Mouse (Mus musculus): ENCODE measurements around the gene Rpl19. TPM values are rescaled to one million over a fixed set of nuclear protein-coding genes. Genes with fewer than 3 reads are reported as not detected.
A peak's percentile ranks its signal among the peaks of the same experiment; 100 is the strongest.

Gene Rpl19
- polyA plus RNA-seq, 1 experiment from 2014 or later = 1,089 TPM

- H3K27ac ChIP-seq (replicated peaks; ENCODE audit: low read depth, low read length) = no peak overlapping the region
- DNase-seq (ENCODE audit: low spot score) (no peak), ATAC-seq (replicated peaks; ENCODE audit: insufficient number of reproducible peaks, low FRiP score, low TSS enrichment, low read depth) (no peak; the same call in 1 of the 2 replicates)
- peaks cover 8% of the 10 kb centered on the region; the same call in 1 of the 2 replicates for H3K27me3 ChIP-seq (ENCODE audit: control insufficient read depth, insufficient read depth, low read length)
- peaks cover 3% of the 10 kb centered on the region; the same call in 1 of the 2 replicates for H3K36me3 ChIP-seq (replicated peaks; ENCODE audit: control insufficient read depth, insufficient read depth, low read depth, low read length)
- WGBS = 56% methylated on average over 6 of the region's 6 CpGs
- H3K9ac ChIP-seq (replicated peaks; ENCODE audit: low read length) = no peak overlapping the region
- H3K4me2 ChIP-seq (ENCODE audit: low read depth, low read length) = no peak overlapping the region
- H3K4me3 ChIP-seq (ENCODE audit: low read depth, low read length) = no peak overlapping the region
- H3K4me1 ChIP-seq (ENCODE audit: control insufficient read depth, insufficient read depth, low read length) = peaks cover 4% of the 10 kb centered on the region; the same call in 1 of the 2 replicates
- no peaks in the 10 kb centered on the region for H3K9me3 ChIP-seq (replicated peaks; ENCODE audit: control insufficient read depth, low read length)
Observed at GRCm38 (mm10) chr11:98001986-98002385, 24.5 kb upstream of the Rpl19 start.

- H3K36me3 ChIP-seq (replicated peaks; ENCODE audit: control insufficient read depth, insufficient read depth, low read depth, low read length) = peaks cover 3% of the 10 kb centered on the region; the same call in 1 of the 2 replicates
- H3K9ac ChIP-seq (replicated peaks; ENCODE audit: low read length) = 0 out of 2 replicates have a peak overlapping the region, but pooled peaks have one; percentile 3
- no peak overlapping the region for H3K4me3 ChIP-seq (ENCODE audit: low read depth, low read length)
- DNase-seq (ENCODE audit: low spot score) (peak; percentile 86), ATAC-seq (replicated peaks; ENCODE audit: insufficient number of reproducible peaks, low FRiP score, low TSS enrichment, low read depth) (no peak)
- peaks cover 8% of the 10 kb centered on the region; the same call in 1 of the 2 replicates for H3K27me3 ChIP-seq (ENCODE audit: control insufficient read depth, insufficient read depth, low read length)
- H3K27ac ChIP-seq (replicated peaks; ENCODE audit: low read depth, low read length) = no peak overlapping the region
- H3K4me2 ChIP-seq (ENCODE audit: low read depth, low read length) = no peak overlapping the region; the same call in 1 of the 2 replicates
- peaks cover 4% of the 10 kb centered on the region; the same call in 1 of the 2 replicates for H3K4me1 ChIP-seq (ENCODE audit: control insufficient read depth, insufficient read depth, low read length)
- WGBS = 11% methylated on average over 12 of the region's 12 CpGs
- H3K9me3 ChIP-seq (replicated peaks; ENCODE audit: control insufficient read depth, low read length) = no peaks in the 10 kb centered on the region
Observed at GRCm38 (mm10) chr11:98002627-98003026, 23.9 kb upstream of the Rpl19 start.

GRCm38 (mm10) chr11:98003171-98003671 lies 23.3 kb upstream of the Rpl19 start:
- Histone ChIP-seq H3K9ac (replicated peaks; ENCODE audit: low read length) (no peak overlapping the region), H3K9me3 (replicated peaks; ENCODE audit: control insufficient read depth, low read length) (no peaks in the 10 kb centered on the region), H3K27me3 (ENCODE audit: control insufficient read depth, insufficient read depth, low read length) (peaks cover 8% of the 10 kb centered on the region; the same call in 1 of the 2 replicates), H3K36me3 (replicated peaks; ENCODE audit: control insufficient read depth, insufficient read depth, low read depth, low read length) (peaks cover 3% of the 10 kb centered on the region; the same call in 1 of the 2 replicates), H3K27ac (replicated peaks; ENCODE audit: low read depth, low read length) (no peak overlapping the region), H3K4me3 (ENCODE audit: low read depth, low read length) (no peak overlapping the region), H3K4me2 (ENCODE audit: low read depth, low read length) (no peak overlapping the region), H3K4me1 (ENCODE audit: control insufficient read depth, insufficient read depth, low read length) (peaks cover 4% of the 10 kb centered on the region; the same call in 1 of the 2 replicates)
- ATAC-seq (replicated peaks; ENCODE audit: insufficient number of reproducible peaks, low FRiP score, low TSS enrichment, low read depth) (no peak), DNase-seq (ENCODE audit: low spot score) (no peak)
- 38% methylated on average over 17 of the region's 17 CpGs for WGBS

- 85% methylated on average over 8 of the region's 8 CpGs for WGBS
- no peak overlapping the region for H3K4me2 ChIP-seq (ENCODE audit: low read depth, low read length)
- no peak overlapping the region for H3K9ac ChIP-seq (replicated peaks; ENCODE audit: low read length)
- DNase-seq (ENCODE audit: low spot score) (no peak), ATAC-seq (replicated peaks; ENCODE audit: insufficient number of reproducible peaks, low FRiP score, low TSS enrichment, low read depth) (no peak)
- H3K27ac ChIP-seq (replicated peaks; ENCODE audit: low read depth, low read length) = no peak overlapping the region
- H3K36me3 ChIP-seq (replicated peaks; ENCODE audit: control insufficient read depth, insufficient read depth, low read depth, low read length) = peaks cover 3% of the 10 kb centered on the region; the same call in 1 of the 2 replicates
- peaks cover 8% of the 10 kb centered on the region; the same call in 1 of the 2 replicates for H3K27me3 ChIP-seq (ENCODE audit: control insufficient read depth, insufficient read depth, low read length)
- H3K4me1 ChIP-seq (ENCODE audit: control insufficient read depth, insufficient read depth, low read length) = peaks cover 4% of the 10 kb centered on the region; the same call in 1 of the 2 replicates
- H3K4me3 ChIP-seq (ENCODE audit: low read depth, low read length) = no peak overlapping the region
- no peaks in the 10 kb centered on the region for H3K9me3 ChIP-seq (replicated peaks; ENCODE audit: control insufficient read depth, low read length)
Observed at GRCm38 (mm10) chr11:98004161-98004560, 22.3 kb upstream of the Rpl19 start.

- Histone ChIP-seq H3K36me3 (replicated peaks; ENCODE audit: control insufficient read depth, insufficient read depth, low read depth, low read length) (peaks cover 3% of the 10 kb centered on the region; the same call in 1 of the 2 replicates), H3K4me1 (ENCODE audit: control insufficient read depth, insufficient read depth, low read length) (peaks cover 4% of the 10 kb centered on the region; the same call in 1 of the 2 replicates), H3K4me3 (ENCODE audit: low read depth, low read length) (no peak overlapping the region), H3K27me3 (ENCODE audit: control insufficient read depth, insufficient read depth, low read length) (peaks cover 8% of the 10 kb centered on the region; the same call in 1 of the 2 replicates), H3K27ac (replicated peaks; ENCODE audit: low read depth, low read length) (no peak overlapping the region), H3K9ac (replicated peaks; ENCODE audit: low read length) (no peak overlapping the region), H3K9me3 (replicated peaks; ENCODE audit: control insufficient read depth, low read length) (no peaks in the 10 kb centered on the region), H3K4me2 (ENCODE audit: low read depth, low read length) (no peak overlapping the region)
- ATAC-seq (replicated peaks; ENCODE audit: insufficient number of reproducible peaks, low FRiP score, low TSS enrichment, low read depth) (no peak), DNase-seq (ENCODE audit: low spot score) (no peak)
- WGBS = 28% methylated on average over 13 of the region's 13 CpGs
Observed at GRCm38 (mm10) chr11:98005076-98005475, 21.4 kb upstream of the Rpl19 start.

- H3K9me3 ChIP-seq (replicated peaks; ENCODE audit: control insufficient read depth, low read length) = no peaks in the 10 kb centered on the region
- H3K36me3 ChIP-seq (replicated peaks; ENCODE audit: control insufficient read depth, insufficient read depth, low read depth, low read length) = peaks cover 3% of the 10 kb centered on the region; the same call in 1 of the 2 replicates
- H3K27me3 ChIP-seq (ENCODE audit: control insufficient read depth, insufficient read depth, low read length) = peaks cover 8% of the 10 kb centered on the region; the same call in 1 of the 2 replicates
- H3K4me1 ChIP-seq (ENCODE audit: control insufficient read depth, insufficient read depth, low read length) = peaks cover 4% of the 10 kb centered on the region; the same call in 1 of the 2 replicates
- ATAC-seq (replicated peaks; ENCODE audit: insufficient number of reproducible peaks, low FRiP score, low TSS enrichment, low read depth) (no peak), DNase-seq (ENCODE audit: low spot score) (no peak)
- no peak overlapping the region for H3K4me3 ChIP-seq (ENCODE audit: low read depth, low read length)
- no peak overlapping the region for H3K9ac ChIP-seq (replicated peaks; ENCODE audit: low read length)
- H3K27ac ChIP-seq (replicated peaks; ENCODE audit: low read depth, low read length) = no peak overlapping the region
- no peak overlapping the region for H3K4me2 ChIP-seq (ENCODE audit: low read depth, low read length)
- WGBS = 78% methylated on average over 10 of the region's 10 CpGs
Observed at GRCm38 (mm10) chr11:98005686-98006085, 20.8 kb upstream of the Rpl19 start.

GRCm38 (mm10) chr11:98008087-98008486 lies 18.4 kb upstream of the Rpl19 start:
- DNase-seq (ENCODE audit: low spot score) = no peak
- H3K9ac ChIP-seq (replicated peaks; ENCODE audit: low read length) = no peak overlapping the region
- H3K36me3 ChIP-seq (replicated peaks; ENCODE audit: control insufficient read depth, insufficient read depth, low read depth, low read length) = peaks cover 3% of the 10 kb centered on the region; the same call in 1 of the 2 replicates
- H3K9me3 ChIP-seq (replicated peaks; ENCODE audit: control insufficient read depth, low read length) = no peaks in the 10 kb centered on the region
- H3K4me1 ChIP-seq (ENCODE audit: control insufficient read depth, insufficient read depth, low read length) = peaks cover 1% of the 10 kb centered on the region; the same call in 1 of the 2 replicates
- peaks cover under 1% of the 10 kb centered on the region; the same call in 1 of the 2 replicates for H3K27me3 ChIP-seq (ENCODE audit: control insufficient read depth, insufficient read depth, low read length)
- H3K4me2 ChIP-seq (ENCODE audit: low read depth, low read length) = no peak overlapping the region
- no peak for ATAC-seq (replicated peaks; ENCODE audit: insufficient number of reproducible peaks, low FRiP score, low TSS enrichment, low read depth)
- H3K4me3 ChIP-seq (ENCODE audit: low read depth, low read length) = no peak overlapping the region
- no peak overlapping the region for H3K27ac ChIP-seq (replicated peaks; ENCODE audit: low read depth, low read length)
- WGBS = 88% methylated on average over 11 of the region's 11 CpGs

- DNase-seq (ENCODE audit: low spot score) (no peak), ATAC-seq (replicated peaks; ENCODE audit: insufficient number of reproducible peaks, low FRiP score, low TSS enrichment, low read depth) (no peak)
- WGBS = 70% methylated on average over 9 of the region's 9 CpGs
- H3K4me1 ChIP-seq (ENCODE audit: control insufficient read depth, insufficient read depth, low read length) = no peaks in the 10 kb centered on the region
- H3K4me3 ChIP-seq (ENCODE audit: low read depth, low read length) = no peak overlapping the region
- H3K27ac ChIP-seq (replicated peaks; ENCODE audit: low read depth, low read length) = no peak overlapping the region
- H3K36me3 ChIP-seq (replicated peaks; ENCODE audit: control insufficient read depth, insufficient read depth, low read depth, low read length) = no peaks in the 10 kb centered on the region
- H3K27me3 ChIP-seq (ENCODE audit: control insufficient read depth, insufficient read depth, low read length) = no peaks in the 10 kb centered on the region
- H3K9me3 ChIP-seq (replicated peaks; ENCODE audit: control insufficient read depth, low read length) = no peaks in the 10 kb centered on the region
- H3K4me2 ChIP-seq (ENCODE audit: low read depth, low read length) = no peak overlapping the region
- no peak overlapping the region for H3K9ac ChIP-seq (replicated peaks; ENCODE audit: low read length)
Observed at GRCm38 (mm10) chr11:98011716-98012115, 14.8 kb upstream of the Rpl19 start.
